Mouse (Mus musculus): Measurements from ENCODE around the gene 2200002J24Rik.
"Not testable (repeated sequence)": the region's sequence is repeated elsewhere in the genome, so short reads cannot be mapped to it uniquely, and the experiment has no call there.

2200002J24Rik gene

GRCm38 (mm10) chr7:30728214-30728613 lies 29.5 kb downstream of the 2200002J24Rik start:
- intact Hi-C loops (cut with DNase I), result no loop called here

GRCm38 (mm10) chr7:30728739-30729395 lies 30.1 kb downstream of the 2200002J24Rik start:
- intact Hi-C loops (cut with DNase I), result no loop called here

- intact Hi-C loops (cut with DNase I), result no loop called here
These were observed 30.8 kb downstream of the 2200002J24Rik start, which contains the start of gene Tmem147 for GRCm38 (mm10) chr7:30729396-30730063. Gene Tmem147 (minus strand): TSS chr7:30729540.

GRCm38 (mm10) chr7:30730064-30730722 lies 31.5 kb downstream of the 2200002J24Rik start:
- intact Hi-C loops (cut with DNase I), result not testable (repeated sequence)

GRCm38 (mm10) chr7:30736211-30736610 lies 37.5 kb downstream of the 2200002J24Rik start:
- intact Hi-C loops (cut with DNase I), result no loop called here

- intact Hi-C loops (cut with DNase I), result not testable (repeated sequence)
These were observed 43.8 kb downstream of the 2200002J24Rik start for GRCm38 (mm10) chr7:30742570-30742969.

- intact Hi-C loops (cut with DNase I), result not testable (repeated sequence)
These were observed 44.9 kb downstream of the 2200002J24Rik start, which contains the start of gene Gapdhs for GRCm38 (mm10) chr7:30743617-30744016. Gene Gapdhs (minus strand): TSS chr7:30743681.

GRCm38 (mm10) chr7:30744022-30744598 lies 45.4 kb downstream of the 2200002J24Rik start:
- intact Hi-C loops (cut with DNase I), result no loop called here

GRCm38 (mm10) chr7:30747525-30748204 lies 48.9 kb downstream of the 2200002J24Rik start:
- intact Hi-C loops (cut with DNase I), result no loop called here
